Comparison of ENCODE assay signal across 13 mouse cellular contexts in the genomic region with DNA sequence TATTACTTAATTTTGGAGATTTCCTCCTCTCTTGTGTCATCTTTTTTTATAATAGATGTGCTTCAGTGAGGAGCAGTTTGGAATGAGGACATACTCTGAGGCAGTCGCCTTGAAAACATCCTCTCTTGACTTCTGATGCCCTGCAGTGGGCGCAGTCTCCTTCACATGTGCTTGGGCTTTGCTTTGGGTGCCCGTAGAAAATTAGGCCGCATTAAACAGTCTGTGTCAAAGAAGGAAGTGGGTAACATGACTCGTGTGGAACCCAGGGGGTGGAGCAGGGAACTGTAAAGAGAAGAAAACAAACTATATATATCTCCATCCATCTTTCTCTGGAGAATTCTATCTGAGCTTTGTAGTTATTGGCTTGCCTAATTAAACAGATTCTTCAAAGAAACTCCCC.
DNase-seq lines count a peak whose midpoint lies in the region; ATAC-seq and TF ChIP-seq lines count a peak whose summit lies in the region.
"Had no signal": no experiment of that assay in that cellular context is flagged by ENCODE, and none has a peak within 500 bp of the region (broad histone marks: within the 10 kb centered on the region; RNA-seq: fewer than 3 reads in every experiment).

No protein-coding gene starts in this region.

- ATAC-seq in neutrophil, adult 5-6 weeks (ENCODE audit: extremely low read depth, insufficient number of reproducible peaks, low FRiP score, poor library complexity, severe bottlenecking) = peak; percentile 92
- no peak for ATAC-seq in forebrain, embryonic 16.5 days
- ATAC-seq: midbrain, embryonic 13.5 days had no signal

- H3K4me2 ChIP-seq in forebrain, embryonic 16.5 days (ENCODE audit: low read length) = no peak overlapping the region
- H3K4me2 ChIP-seq: limb, embryonic 12.5 days; midbrain, embryonic 13.5 days had no signal

- TF ChIP-seq CTCF in gastrocnemius, adult 2 months (IDR thresholded peaks at IDR 0.05) = peak; percentile 8; the same call in 1 of the 2 replicates

- peaks cover 19% of the 10 kb centered on the region for H3K4me1 ChIP-seq in forebrain, embryonic 16.5 days (replicated peaks; ENCODE audit: control insufficient read depth, insufficient read depth, low read length)

- intact Hi-C loops in gastrocnemius, adult 2 months (cut with DNase I) = no loop called here

- no peaks in the 10 kb centered on the region for H3K36me3 ChIP-seq in forebrain, embryonic 16.5 days (ENCODE audit: control insufficient read depth, insufficient read depth)
- H3K36me3 ChIP-seq: limb, embryonic 12.5 days; midbrain, embryonic 13.5 days had no signal

- H3K9ac ChIP-seq in forebrain, embryonic 16.5 days (replicated peaks; ENCODE audit: low read depth, low read length) = no peak overlapping the region
- H3K9ac ChIP-seq: limb, embryonic 12.5 days; midbrain, embryonic 13.5 days had no signal

- peak overlapping the region; percentile 35 for H3K4me3 ChIP-seq in gastrocnemius, adult 2 months
- no peak overlapping the region for H3K4me3 ChIP-seq in forebrain, embryonic 16.5 days (replicated peaks; ENCODE audit: low read length)
- H3K4me3 ChIP-seq: limb, embryonic 12.5 days; midbrain, embryonic 13.5 days had no signal

- no peaks in the 10 kb centered on the region for H3K9me3 ChIP-seq in forebrain, embryonic 16.5 days (ENCODE audit: control insufficient read depth, low read length)
- H3K9me3 ChIP-seq: limb, embryonic 12.5 days; midbrain, embryonic 13.5 days had no signal

- peak overlapping the region; percentile 46 for H3K27ac ChIP-seq in gastrocnemius, adult 2 months
- no peak overlapping the region for H3K27ac ChIP-seq in forebrain, embryonic 16.5 days (ENCODE audit: low read length)
- H3K27ac ChIP-seq: limb, embryonic 12.5 days had no signal

- 67% methylated on average over 5 of the region's 5 CpGs for WGBS in forebrain, embryonic 16.5 days

- H3K27me3 ChIP-seq in forebrain, embryonic 16.5 days (replicated peaks; ENCODE audit: control insufficient read depth, insufficient read depth, low read length) = no peaks in the 10 kb centered on the region
- H3K27me3 ChIP-seq: limb, embryonic 12.5 days; midbrain, embryonic 13.5 days had no signal

- no peak for DNase-seq in gastrocnemius, adult 2 months
- DNase-seq in gastrocnemius, adult 18-20 months (ENCODE audit: low spot score) = no peak
- peak; percentile 52 for DNase-seq in 3T3-L1 (ENCODE audit: low read depth, low spot score)
- peak; percentile 51 for DNase-seq in c-Kit-positive CD71-negative TER-119-negative erythroid progenitor cells, embryonic 14.5 days (ENCODE audit: low read depth)
- DNase-seq in kidney, adult 8-10 months = no peak
- no peak for DNase-seq in embryo, embryonic 9.5 days (ENCODE audit: extremely low spot score)
- DNase-seq: cerebellum, adult 9-11 months; kidney, adult 18-20 months; right cerebral cortex, adult 18-20 months had no signal

Comparison
In these comparisons a context has a peak if more than half of its experiments do, and no peak if none do; other contexts are left out.
1. DNase-seq: peak in 3T3-L1 (single experiment) and c-Kit-positive CD71-negative TER-119-negative erythroid progenitor cells, embryonic 14.5 days (single experiment); none in gastrocnemius, adult 2 months (single experiment), gastrocnemius, adult 18-20 months (single experiment), kidney, adult 8-10 months (0 of 2) and embryo, embryonic 9.5 days (single experiment).